Mouse (Mus musculus) T-helper 1 cell (primary cell): ENCODE data around the gene Sec31b.

Experiments
- in situ Hi-C: fragments of 300-600 bp; cut with MboI, MseI; formaldehyde crosslinking; loops from one replicate; pipeline ENCODE4 v1.15.1; 2025; ENCODE audit warnings: high pct_unique_total_duplicates

The Sec31b gene

DNA sequence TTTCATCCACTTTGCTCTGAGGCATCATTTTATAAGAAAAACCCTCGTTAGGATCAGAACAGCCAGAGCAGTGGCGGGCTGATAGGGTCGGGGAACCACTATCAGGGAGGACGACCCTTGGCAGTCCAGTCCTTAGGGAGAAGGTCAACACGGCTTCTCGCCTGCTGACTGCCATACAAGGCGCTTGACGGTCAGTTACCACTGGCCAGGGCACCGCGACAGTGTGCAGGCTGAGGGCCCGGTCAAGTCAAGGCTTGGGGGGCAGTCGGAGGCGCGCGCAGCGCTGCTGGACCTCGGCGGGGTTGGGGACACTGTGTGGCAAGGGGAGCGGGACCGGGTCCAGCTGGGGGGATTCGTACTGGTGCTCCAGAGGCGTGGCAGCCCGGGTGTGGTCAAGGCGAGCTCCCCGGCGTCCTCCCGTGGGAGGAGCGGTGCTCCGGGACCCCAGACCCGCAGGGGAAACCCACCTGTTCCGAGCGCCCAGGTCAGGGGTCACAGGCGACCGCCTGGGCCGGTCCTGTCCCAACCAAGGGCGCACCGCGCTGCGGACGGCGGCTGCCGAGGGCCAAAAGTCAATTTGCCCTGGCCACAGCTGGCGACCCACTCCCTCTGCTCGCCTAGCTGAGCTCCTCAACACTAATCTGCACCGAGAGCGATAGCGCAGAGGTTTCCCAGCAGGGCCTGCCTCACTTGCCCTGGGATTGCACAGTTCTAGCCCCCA lies at the start of gene Sec31b:
TSS of gene Sec31b (minus strand) at position 544 of the 721 bp plus-strand sequence.
- in situ Hi-C loops, result no loop called here

GRCm38 (mm10) chr19:44594180-44594579 lies 48.5 kb upstream of the Sec31b start:
- in situ Hi-C loops, result loop anchor here (25.0 kb wide), 1 partner anchor 168 kb away; the partner anchor contains the start of gene Pax2

- in situ Hi-C loops, result loop anchor here (25.0 kb wide), 1 partner anchor 171 kb away; the partner anchor contains the start of gene Pax2
Observed at GRCm38 (mm10) chr19:44591638-44592037, 46.0 kb upstream of the Sec31b start.

DNA sequence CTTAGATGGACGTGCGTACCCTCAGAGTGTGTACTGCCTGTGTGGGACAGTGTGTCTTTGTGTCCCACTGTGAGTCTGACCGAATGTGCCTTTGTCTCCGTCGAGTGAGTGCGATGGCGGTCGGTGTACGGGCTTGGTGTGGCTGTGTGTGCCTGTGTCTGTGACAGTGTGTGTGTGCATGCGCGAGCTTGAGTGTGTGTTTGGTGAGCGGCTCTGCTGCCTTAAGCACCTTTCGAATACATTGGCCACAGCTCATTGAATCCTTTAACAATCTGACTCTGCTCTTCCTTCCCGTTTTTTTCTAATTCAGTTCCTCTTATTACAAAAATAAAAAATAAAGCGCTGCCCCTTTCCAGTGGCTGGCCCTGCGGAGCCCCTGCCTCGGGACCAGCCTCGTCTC lies 45.3 kb upstream of the Sec31b start:
- in situ Hi-C loops, result loop anchor here (25.0 kb wide), 1 partner anchor 171 kb away; the partner anchor contains the start of gene Pax2

DNA sequence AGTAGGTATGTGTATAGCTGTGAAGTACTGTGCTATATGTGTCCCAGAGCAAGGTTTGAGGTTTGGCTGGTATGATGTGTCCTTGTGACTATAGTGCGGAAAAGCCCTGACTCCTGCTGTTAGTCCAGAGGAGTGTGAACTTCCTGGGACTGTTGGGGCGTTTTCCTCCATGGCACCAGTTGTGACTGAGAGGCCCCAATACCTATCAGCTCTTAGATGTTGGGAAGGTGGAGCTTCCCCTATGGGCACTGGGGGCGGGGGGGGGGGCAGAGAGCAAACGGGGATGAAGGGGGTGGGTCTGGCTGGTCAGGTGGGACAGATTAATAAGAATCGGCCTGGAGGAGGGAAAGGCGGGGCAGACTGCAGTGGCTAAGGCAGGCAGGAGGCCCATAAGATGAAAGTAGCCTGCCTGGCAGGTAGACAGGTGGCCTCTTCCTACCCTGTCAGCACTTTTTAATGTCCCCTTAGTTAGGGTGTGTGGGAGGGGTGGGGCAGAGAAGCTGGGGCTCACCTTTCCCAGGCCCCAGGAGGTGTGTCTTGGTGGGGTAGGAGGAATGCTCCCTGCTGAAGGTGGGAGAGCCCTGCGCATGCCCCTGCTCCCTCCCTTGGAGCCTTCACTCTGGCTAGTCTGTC lies 44.0 kb upstream of the Sec31b start:
- in situ Hi-C loops, result loop anchor here (25.0 kb wide), 1 partner anchor 173 kb away; the partner anchor contains the start of gene Pax2

- in situ Hi-C loops, result loop anchor here (25.0 kb wide), 1 partner anchor 174 kb away; the partner anchor contains the start of gene Pax2
Observed at GRCm38 (mm10) chr19:44588036-44588435, 42.4 kb upstream of the Sec31b start.

GRCm38 (mm10) chr19:44582638-44583309 lies 37.1 kb upstream of the Sec31b start:
- in situ Hi-C loops, result loop anchor here (25.0 kb wide), 1 partner anchor 180 kb away; the partner anchor contains the start of gene Pax2

GRCm38 (mm10) chr19:44582103-44582502 lies 36.4 kb upstream of the Sec31b start:
- in situ Hi-C loops, result loop anchor here (25.0 kb wide), 1 partner anchor 180 kb away; the partner anchor contains the start of gene Pax2

DNA sequence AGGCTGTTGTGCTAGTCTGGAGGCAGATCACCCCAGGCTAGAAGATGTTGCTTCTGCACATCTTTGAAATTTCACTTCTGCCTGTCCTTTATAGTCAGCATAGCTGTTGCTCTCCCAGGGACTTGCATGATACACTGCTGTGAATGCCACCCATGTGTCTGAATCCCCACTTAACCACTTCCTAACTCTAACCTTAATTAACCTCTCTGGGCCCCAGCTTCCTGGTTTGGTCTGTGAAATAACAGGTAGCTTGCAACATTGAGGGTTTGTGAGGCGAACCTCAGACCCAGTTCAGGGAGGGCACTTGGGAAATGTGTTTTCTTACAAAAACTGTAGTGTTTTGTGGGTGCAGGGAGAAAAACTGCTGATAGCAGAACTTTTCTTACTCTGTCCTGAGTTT lies 32.4 kb upstream of the Sec31b start:
- in situ Hi-C loops, result loop anchor here (25.0 kb wide), 1 partner anchor 184 kb away; the partner anchor contains the start of gene Pax2

DNA sequence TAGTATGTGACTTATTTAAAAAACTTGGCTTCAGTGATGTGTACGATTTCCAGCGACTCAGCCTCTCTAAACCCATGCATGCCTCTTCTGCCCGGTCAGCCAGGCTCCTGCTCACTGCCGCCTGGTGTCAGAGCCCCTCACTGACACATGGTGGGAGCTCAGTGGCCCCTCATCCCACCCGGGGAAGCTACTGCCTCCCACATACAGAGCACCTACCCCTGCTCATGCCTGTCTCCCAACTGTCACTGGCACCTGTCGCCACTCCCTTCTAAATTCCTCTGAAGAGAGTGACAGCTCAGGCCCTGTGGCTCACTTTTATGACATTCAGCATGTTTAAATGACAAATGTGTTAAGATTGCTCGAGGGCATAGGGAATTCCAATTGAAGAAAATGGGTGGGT lies 30.6 kb upstream of the Sec31b start:
- in situ Hi-C loops, result loop anchor here (25.0 kb wide), 1 partner anchor 186 kb away; the partner anchor contains the start of gene Pax2

DNA sequence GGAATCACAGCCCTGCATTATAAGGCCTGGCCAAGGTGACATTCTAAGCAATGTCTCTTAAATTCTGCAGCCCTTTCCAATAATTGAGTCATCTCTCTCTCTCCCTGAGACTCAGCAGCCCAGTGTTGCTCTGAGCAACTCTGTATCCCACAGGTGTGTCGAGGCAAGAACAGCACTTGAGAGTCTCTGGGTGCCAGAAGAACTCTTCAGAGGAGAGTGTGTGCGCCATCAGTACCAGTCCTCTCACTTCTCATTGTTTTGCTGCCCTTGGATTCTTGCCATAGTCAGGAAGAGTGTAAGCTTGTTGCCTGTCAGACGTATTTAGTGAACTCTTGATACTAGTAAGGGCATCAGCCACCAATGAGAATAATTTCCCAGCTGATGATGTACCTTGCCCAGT lies 22.1 kb upstream of the Sec31b start:
- in situ Hi-C loops, result no loop called here

DNA sequence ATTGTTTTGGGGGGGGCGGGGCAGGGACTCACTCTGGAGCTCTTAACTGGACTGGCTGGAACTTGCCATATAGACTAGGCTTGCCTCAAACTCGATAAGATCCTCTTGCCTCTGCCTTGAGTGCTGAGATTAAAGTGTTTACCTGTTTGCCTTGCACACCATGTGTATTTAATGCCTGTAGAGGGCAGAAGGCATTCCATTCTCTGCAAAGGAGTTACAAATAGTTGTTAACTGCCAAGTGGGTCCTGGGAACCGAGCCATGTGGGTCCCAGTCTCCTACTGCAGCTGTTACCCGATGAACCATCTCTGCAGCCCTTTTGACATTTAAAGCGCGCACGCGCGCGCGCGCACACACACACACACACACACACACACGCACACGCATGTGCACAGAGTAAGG lies 18.3 kb upstream of the Sec31b start:
- in situ Hi-C loops, result no loop called here

DNA sequence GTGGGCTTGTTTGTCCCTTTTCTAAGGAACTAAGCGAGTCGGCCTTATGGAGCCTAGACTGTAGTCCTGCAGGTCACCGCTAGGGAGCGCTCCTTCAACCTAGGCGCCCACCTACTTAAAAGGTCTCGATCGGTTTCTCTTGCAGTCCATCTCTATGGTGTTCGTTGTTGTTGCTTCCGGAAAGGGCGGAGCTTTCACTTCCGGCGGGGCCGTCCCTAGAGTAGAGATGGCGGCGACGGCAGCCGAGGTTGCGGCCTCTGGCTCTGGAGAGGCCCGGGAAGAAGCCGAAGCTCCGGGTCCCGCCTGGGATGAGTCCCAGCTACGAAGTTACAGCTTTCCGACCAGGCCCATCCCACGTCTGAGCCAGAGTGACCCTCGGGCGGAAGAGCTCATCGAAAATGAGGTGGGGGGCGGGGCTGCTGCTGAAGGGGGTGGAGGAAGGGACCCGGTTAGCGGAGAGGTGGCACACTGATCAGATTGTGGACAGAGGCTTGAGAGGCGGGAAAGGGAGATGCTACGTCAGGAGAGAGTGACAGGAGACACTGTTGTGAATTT lies 17.1 kb upstream of the Sec31b start, which contains the start of gene Hif1an:
TSS of gene Hif1an (plus strand) at position 199 of the 555 bp plus-strand sequence.
- in situ Hi-C loops, result no loop called here

DNA sequence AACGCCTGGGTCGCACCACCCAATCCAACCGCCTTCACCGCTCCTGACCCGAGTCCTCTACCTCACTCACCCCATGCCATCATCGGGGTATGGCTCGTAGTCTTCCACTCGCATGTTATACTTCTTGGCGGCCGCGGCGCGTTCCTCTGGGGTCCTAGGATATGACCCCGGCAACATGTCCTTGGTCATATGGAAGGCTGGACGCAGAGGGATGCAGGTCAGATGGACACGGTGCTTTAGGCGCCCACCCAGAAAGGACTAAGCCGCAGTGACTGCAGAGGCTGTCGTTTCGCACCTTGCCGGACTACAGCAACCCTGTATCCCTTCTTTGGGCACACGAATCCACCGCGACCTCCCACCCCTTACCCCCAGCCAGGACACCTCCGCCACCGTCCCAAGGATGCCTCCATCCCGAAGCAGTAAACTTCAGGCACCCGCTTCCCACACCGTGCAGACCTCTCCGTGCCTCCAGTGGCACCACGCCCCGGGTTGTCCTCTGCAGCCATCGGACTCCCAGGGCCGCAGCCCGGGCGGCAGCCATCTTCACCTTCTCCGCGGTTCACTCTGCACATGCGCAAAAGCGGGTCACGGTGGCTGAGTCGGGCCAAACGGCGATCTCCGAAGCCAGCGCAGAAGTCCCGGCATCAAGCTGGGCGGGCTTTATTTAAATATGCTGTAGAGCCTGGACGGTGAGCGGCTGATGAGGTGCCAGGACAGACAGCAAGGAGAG lies 9.4 kb upstream of the Sec31b start, which contains the start of gene Ndufb8:
TSS of gene Ndufb8 (minus strand) at position 580 of the 730 bp plus-strand sequence.
- in situ Hi-C loops, result no loop called here

- in situ Hi-C loops, result no loop called here
Observed at GRCm38 (mm10) chr19:44554490-44554860, 8.8 kb upstream of the Sec31b start.

- in situ Hi-C loops, result no loop called here
Observed at GRCm38 (mm10) chr19:44553286-44553685, 7.6 kb upstream of the Sec31b start.

- in situ Hi-C loops, result no loop called here
Observed at GRCm38 (mm10) chr19:44552731-44553130, 7.1 kb upstream of the Sec31b start, which contains the start of gene Gm20538. Gene Gm20538, minus strand, starts transcription at chr19:44552831.

GRCm38 (mm10) chr19:44544775-44545174 lies 889 bp downstream of the Sec31b start:
- in situ Hi-C loops, result loop anchor here (5.0 kb wide), 2 partner anchors 67 to 172 kb away; no protein-coding TSS in a partner anchor

DNA sequence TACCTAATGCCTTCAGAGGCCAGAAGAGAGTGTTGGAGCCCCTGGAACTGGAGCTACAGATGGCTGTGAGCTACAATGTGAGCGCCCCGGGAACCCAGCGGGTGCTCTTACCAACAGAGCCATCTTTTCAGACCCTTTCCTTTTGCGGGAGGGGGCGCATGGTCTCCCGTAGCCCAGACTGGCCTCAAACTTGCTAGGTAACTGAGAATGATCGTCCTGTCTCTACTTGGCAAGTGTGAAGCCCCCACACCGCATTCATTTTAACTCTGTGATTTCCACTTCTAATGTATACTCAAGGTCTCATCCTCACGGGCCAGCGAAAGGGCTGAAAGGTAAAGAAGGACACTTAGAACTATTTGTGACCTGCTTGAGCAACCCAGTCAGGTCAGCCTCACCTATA lies 1.3 kb downstream of the Sec31b start:
- in situ Hi-C loops, result loop anchor here (5.0 kb wide), 2 partner anchors 67 to 172 kb away; no protein-coding TSS in a partner anchor

GRCm38 (mm10) chr19:44542694-44543178 lies 2.9 kb downstream of the Sec31b start:
- in situ Hi-C loops, result loop anchor here (5.0 kb wide), 2 partner anchors 65 to 170 kb away; no protein-coding TSS in a partner anchor
